Mouse (Mus musculus) intestine, embryonic 16.5 days (tissue): ENCODE measurements around the gene A230072I06Rik. TPM values are rescaled to one million over a fixed set of nuclear protein-coding genes. Genes with fewer than 3 reads are reported as not detected.

Experiments used
- ATAC-seq: fragments of 200-750 bp; cut with Nextera tagmentation; 2 replicates; pipeline ENCODE4 v1.8.0; 2017; ENCODE audit warnings: moderate TSS enrichment, moderate library complexity
- H3K27ac ChIP-seq: fragments of 300-500 bp; sonication (generic); 2 replicates; pipeline ENCODE4 v1.5.1; 2014; ENCODE audit warnings: mild to moderate bottlenecking, low read length
- H3K27me3 ChIP-seq: fragments of 300-500 bp; sonication (generic); replicated peaks from 2 replicates; pipeline ENCODE4 v1.6.1; 2014; ENCODE audit warnings: low read length, control low read depth, mixed read lengths; ENCODE audit not compliant: control insufficient read depth, insufficient read depth
- H3K36me3 ChIP-seq: fragments of 300-500 bp; sonication (generic); 2 replicates; pipeline ENCODE4 v1.6.1; 2014; ENCODE audit warnings: low read length, control low read depth; ENCODE audit not compliant: control insufficient read depth, insufficient read depth
- H3K4me1 ChIP-seq: fragments of 300-500 bp; sonication (generic); 2 replicates; pipeline ENCODE4 v1.6.1; 2014; ENCODE audit warnings: low read length, control low read depth, mixed read lengths; ENCODE audit not compliant: control insufficient read depth, insufficient read depth
- H3K4me2 ChIP-seq: fragments of 300-500 bp; sonication (generic); 2 replicates; pipeline ENCODE4 v1.6.1; 2014; ENCODE audit warnings: low read depth, low read length, control low read depth
- H3K4me3 ChIP-seq: fragments of 300-500 bp; sonication (generic); 2 replicates; pipeline ENCODE4 v1.5.1; 2014; ENCODE audit warnings: mild to moderate bottlenecking, low read length
- H3K9ac ChIP-seq: fragments of 300-500 bp; sonication (generic); 2 replicates; pipeline ENCODE4 v1.6.1; 2014; ENCODE audit warnings: low read depth, low read length
- H3K9me3 ChIP-seq: fragments of 300-500 bp; sonication (generic); 2 replicates; pipeline ENCODE4 v1.6.1; 2016; ENCODE audit warnings: low read length, control low read depth; ENCODE audit not compliant: control insufficient read depth
- WGBS: fragments of 180-500 bp; shearing (Covaris S2); extraction: QIAGEN DNeasy Blood & Tissue Kit; methylation state at CpG from one replicate; pipeline ENCODE4 v1.1.7; 2014; 5-methylcytosine and 5-hydroxymethylcytosine counted together
- polyA plus RNA-seq: library from polyadenylated mRNA; unstranded; fragments of >200 nt; fragmentation: Nextera tagmentation; extraction: Ambion mirVana; gene quantifications from 2 replicates; pipeline ENCODE4 v1.2.1, GENCODE M21; 2015

The A230072I06Rik gene
- not detected in 2 replicates for polyA plus RNA-seq

DNA sequence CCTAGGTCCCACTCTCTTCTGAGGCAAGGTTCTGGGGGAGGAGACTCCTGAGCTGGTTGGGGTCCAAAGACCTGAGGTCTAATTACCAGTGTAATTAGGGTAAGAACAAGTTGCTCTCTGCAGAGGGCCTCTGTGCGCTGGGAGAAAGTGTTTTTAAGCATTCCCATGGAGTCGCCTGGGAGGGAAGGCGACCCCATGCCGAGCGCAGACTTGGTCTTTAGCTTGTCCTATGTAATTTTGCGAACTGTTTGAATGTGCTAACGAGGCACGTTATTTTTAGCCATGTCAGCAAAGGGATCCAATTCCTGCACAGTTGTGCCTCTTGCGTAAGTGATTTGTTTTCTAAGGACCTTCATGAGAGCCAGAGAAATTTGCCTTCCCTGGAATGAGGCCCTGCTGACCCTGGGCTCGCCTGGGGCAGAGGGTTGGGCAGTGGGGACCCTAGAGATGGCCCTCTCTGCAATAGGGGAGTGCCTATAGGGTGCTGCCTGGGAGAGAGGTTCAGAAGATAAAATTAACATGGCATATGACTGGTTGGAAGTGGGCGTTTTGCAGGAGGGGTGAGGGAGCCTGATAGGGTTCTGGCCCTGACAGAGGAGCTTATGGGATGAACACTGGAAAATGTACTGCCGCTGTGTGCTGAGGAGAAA, at the start of gene A230072I06Rik:
Gene A230072I06Rik, plus strand, starts transcription at position 157 of the 650 bp plus-strand sequence.
- H3K4me3 ChIP-seq = no peak within 1 kb of the TSS
- peak within 1 kb of the TSS; percentile 36; the same call in 1 of the 2 replicates for H3K9ac ChIP-seq
- H3K4me2 ChIP-seq = no peak within 1 kb of the TSS
- ATAC-seq = no peak
- WGBS = 58% methylated on average over 12 of the region's 12 CpGs
- H3K27me3 ChIP-seq = no peaks in the 10 kb centered on the region
- H3K4me1 ChIP-seq = peaks cover 8% of the 10 kb centered on the region
- H3K9me3 ChIP-seq = no peaks in the 10 kb centered on the region
- H3K27ac ChIP-seq = peak within 1 kb of the TSS; percentile 37; the same call in 1 of the 2 replicates
- H3K36me3 ChIP-seq = no peaks in the 10 kb centered on the region

DNA sequence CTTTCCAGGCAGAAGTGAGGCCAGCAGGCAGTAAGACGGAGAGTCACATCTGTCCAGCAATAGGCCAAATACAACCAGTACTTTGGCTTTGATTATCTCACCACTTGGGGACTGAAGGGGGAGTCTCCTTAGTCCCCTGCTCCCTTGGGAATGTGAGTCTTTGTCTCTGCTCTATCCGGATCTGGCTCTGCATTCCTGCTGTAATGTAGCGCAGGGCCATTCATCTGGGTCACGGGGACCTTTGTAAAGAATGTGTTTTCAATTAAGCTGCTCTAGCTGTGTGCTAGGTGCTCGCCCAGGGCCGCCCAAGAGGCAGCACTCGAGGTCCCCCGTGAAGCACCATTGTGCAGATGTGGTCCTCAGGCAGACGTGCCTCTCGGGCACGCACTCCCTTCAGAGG, 44.6 kb upstream of the A230072I06Rik start:
- 61% methylated on average over 11 of the region's 11 CpGs for WGBS

DNA sequence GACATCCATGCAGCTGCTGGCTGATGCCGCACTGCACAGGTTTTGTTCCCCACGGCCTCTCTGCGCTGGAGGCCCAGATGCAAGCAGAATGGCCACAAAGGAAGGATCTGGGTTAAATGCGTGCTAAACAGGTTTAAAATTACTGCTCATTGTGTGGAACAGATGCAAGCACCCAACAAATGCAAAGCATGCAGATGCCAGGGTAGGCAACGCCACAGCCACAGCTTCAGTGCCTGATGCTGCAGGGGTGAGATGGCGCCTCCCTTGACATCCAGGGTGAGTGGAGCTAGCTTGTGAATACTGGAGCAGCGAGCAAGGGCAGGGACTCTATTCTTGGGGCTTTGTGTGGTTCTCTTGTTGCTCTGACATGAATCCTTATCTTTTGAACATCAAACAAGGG, 39.8 kb upstream of the A230072I06Rik start:
- ATAC-seq = no peak
- no peak overlapping the region for H3K4me3 ChIP-seq
- 81% methylated on average over 7 of the region's 7 CpGs for WGBS

More for the DNA sequence above, 44.6 kb upstream of the A230072I06Rik start:
- H3K9ac ChIP-seq = no peak overlapping the region
- no peaks in the 10 kb centered on the region for H3K36me3 ChIP-seq
- H3K4me3 ChIP-seq = no peak overlapping the region
- H3K9me3 ChIP-seq = no peaks in the 10 kb centered on the region
- no peak overlapping the region for H3K4me2 ChIP-seq
- no peaks in the 10 kb centered on the region for H3K27me3 ChIP-seq
- H3K27ac ChIP-seq = no peak overlapping the region
- H3K4me1 ChIP-seq = no peaks in the 10 kb centered on the region
- ATAC-seq = no peak

DNA sequence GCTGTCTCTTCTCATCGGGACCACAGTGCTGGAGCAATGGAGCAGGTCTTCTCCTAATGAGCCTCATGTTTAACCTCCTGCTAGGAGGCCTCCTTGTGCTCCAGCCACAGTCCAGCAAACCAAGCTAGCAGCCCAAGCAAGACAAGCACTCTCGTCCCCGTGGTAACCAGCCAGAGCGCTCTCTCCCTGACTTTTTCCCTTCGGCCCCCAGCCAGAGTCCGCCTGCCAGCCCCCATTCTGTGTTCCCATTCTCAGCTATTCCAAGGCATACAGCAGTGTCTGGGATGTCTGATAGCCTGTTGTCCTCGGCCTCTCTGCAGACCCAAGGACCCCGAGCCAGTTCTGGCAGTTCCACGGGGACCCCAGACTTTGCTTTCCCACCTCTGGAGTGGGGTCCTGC, 38.5 kb upstream of the A230072I06Rik start:
- WGBS = 65% methylated on average over 9 of the region's 9 CpGs

More for the DNA sequence above, 39.8 kb upstream of the A230072I06Rik start:
- Histone ChIP-seq H3K27me3 (no peaks in the 10 kb centered on the region), H3K36me3 (no peaks in the 10 kb centered on the region), H3K4me2 (no peak overlapping the region), H3K4me1 (no peaks in the 10 kb centered on the region), H3K27ac (no peak overlapping the region), H3K9ac (no peak overlapping the region), H3K9me3 (no peaks in the 10 kb centered on the region)

DNA sequence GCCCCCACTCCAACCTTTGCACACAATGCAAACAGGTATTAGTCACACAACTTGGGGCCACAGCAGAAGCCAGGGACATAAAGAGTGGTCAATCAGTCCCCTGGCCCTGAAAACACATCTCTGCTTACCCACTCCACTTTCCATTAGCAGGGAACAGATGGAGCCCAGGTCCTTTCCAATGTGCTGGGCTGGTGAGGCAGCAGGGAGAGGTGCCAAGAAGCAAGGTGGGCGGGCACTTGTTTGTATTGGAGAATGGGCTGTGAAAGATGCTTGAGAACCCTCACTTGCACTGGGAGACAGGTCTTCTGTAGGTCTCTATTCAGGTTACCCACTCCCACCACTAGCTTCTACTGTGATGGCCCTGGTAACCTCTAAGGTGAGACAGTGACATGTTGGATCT, 34.9 kb upstream of the A230072I06Rik start:
- no peaks in the 10 kb centered on the region for H3K27me3 ChIP-seq
- H3K9ac ChIP-seq = no peak overlapping the region
- WGBS = 56% methylated on average over 1 of the region's 1 CpGs
- H3K27ac ChIP-seq = no peak overlapping the region
- no peak overlapping the region for H3K4me2 ChIP-seq
- H3K4me1 ChIP-seq = no peaks in the 10 kb centered on the region
- no peaks in the 10 kb centered on the region for H3K9me3 ChIP-seq
- H3K36me3 ChIP-seq = no peaks in the 10 kb centered on the region
- ATAC-seq = no peak
- no peak overlapping the region for H3K4me3 ChIP-seq

More for the DNA sequence above, 38.5 kb upstream of the A230072I06Rik start:
- Histone ChIP-seq H3K27me3 (no peaks in the 10 kb centered on the region), H3K36me3 (no peaks in the 10 kb centered on the region), H3K4me2 (no peak overlapping the region), H3K4me3 (no peak overlapping the region), H3K27ac (no peak overlapping the region), H3K9ac (no peak overlapping the region), H3K4me1 (no peaks in the 10 kb centered on the region), H3K9me3 (no peaks in the 10 kb centered on the region)
- no peak for ATAC-seq

DNA sequence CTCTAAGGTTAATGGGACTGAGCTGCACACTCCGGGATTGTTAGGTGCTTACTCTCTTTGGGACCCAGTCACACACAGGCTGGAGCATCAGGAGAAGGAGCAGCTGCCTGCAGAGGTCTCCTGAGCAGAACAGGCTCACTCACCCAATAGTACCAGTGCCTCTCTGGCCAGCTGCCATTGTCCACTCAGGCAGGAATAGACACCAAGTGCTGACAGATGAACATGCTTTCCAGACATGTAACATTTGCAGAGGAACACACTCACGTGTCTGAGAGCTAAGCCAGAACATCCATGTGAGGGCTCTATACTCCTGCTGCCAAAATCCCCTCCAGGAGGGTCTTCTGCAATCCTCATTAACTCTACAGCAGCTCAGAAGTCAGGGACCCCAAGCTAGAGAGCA, 18.7 kb upstream of the A230072I06Rik start:
- 59% methylated on average over 2 of the region's 2 CpGs for WGBS

DNA sequence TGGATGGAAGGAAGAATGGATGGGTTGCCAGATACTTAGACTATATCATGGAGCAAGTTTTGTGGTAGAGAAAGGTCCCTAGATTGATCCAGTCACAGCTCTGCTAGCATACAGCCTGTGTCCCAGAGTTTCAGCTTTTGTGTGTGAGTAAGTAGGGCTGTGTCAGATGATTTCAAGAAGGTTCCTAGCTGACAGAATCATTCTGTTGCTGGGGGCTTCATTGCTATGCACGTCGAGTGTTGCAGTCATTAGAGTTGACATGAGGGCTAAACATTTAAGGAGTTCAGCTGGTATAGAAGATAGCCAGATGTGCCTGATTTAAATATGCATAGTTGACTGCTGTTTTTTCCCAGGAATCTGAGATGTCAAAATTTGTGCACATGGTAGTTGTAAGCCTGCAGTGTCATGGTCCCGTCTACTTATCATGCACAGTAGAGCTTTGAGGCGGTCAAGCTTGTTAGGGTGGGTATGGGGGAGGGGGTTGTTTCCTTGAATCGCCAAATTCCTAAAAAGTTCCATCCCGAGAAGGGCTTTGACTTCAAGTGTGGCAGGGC, 18.1 kb upstream of the A230072I06Rik start:
- no peaks in the 10 kb centered on the region for H3K36me3 ChIP-seq
- WGBS = 66% methylated on average over 6 of the region's 6 CpGs
- H3K4me1 ChIP-seq = no peaks in the 10 kb centered on the region
- no peaks in the 10 kb centered on the region for H3K27me3 ChIP-seq
- H3K9ac ChIP-seq = no peak overlapping the region
- ATAC-seq = no peak
- H3K27ac ChIP-seq = no peak overlapping the region
- H3K9me3 ChIP-seq = no peaks in the 10 kb centered on the region
- no peak overlapping the region for H3K4me2 ChIP-seq
- no peak overlapping the region for H3K4me3 ChIP-seq

More for the DNA sequence above, 18.7 kb upstream of the A230072I06Rik start:
- no peaks in the 10 kb centered on the region for H3K9me3 ChIP-seq
- H3K27ac ChIP-seq = no peak overlapping the region
- H3K9ac ChIP-seq = no peak overlapping the region
- H3K27me3 ChIP-seq = no peaks in the 10 kb centered on the region
- no peaks in the 10 kb centered on the region for H3K4me1 ChIP-seq
- ATAC-seq = no peak
- H3K36me3 ChIP-seq = no peaks in the 10 kb centered on the region
- H3K4me2 ChIP-seq = no peak overlapping the region
- no peak overlapping the region for H3K4me3 ChIP-seq

DNA sequence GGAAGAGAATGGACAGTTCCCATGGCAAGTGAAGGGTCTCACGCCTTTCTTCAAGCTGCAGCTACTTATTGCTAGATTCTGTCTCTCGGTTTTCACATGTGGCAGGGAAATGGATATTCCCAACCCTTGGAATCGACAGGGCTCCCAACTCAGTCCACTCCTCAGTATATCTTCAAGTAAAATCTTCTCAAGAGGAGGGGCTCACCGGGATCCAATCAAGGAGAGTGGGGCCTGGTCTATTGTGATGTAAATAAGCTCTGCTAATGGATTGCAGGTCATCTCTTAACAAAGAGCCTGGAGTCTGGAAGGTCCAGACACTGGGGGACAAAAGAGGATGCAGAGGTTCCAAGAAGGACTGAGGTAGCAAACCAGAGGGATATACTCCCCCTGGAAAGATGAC, 17.1 kb upstream of the A230072I06Rik start:
- 61% methylated on average over 4 of the region's 4 CpGs for WGBS
- Histone ChIP-seq H3K9me3 (no peaks in the 10 kb centered on the region), H3K4me2 (no peak overlapping the region), H3K27ac (no peak overlapping the region), H3K4me3 (no peak overlapping the region), H3K27me3 (no peaks in the 10 kb centered on the region), H3K4me1 (no peaks in the 10 kb centered on the region), H3K9ac (no peak overlapping the region), H3K36me3 (no peaks in the 10 kb centered on the region)
- no peak for ATAC-seq

DNA sequence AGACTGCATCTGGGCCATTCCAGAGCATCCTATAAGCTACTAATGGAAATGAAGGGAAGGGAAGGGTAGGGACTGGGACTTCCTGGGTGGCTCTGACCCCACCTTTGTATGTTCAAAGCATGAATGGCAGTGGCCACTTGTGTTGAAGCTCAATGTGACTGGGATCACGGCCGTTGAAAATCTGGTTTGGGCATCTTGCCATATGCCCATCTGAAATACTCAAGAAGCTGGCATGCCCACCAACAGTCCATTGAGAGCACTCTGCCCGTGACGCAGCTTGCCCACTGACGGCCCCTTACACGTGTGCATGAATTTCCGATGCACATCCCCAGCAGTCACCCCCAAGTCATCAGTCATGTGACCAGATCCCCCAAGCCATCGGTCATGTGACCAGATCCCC, 13.6 kb upstream of the A230072I06Rik start:
- Histone ChIP-seq H3K9me3 (no peaks in the 10 kb centered on the region), H3K27me3 (no peaks in the 10 kb centered on the region), H3K36me3 (no peaks in the 10 kb centered on the region), H3K4me2 (no peak overlapping the region), H3K9ac (no peak overlapping the region), H3K27ac (no peak overlapping the region), H3K4me3 (no peak overlapping the region), H3K4me1 (no peaks in the 10 kb centered on the region)
- ATAC-seq = no peak
- 96% methylated on average over 8 of the region's 8 CpGs for WGBS
